Mouse (Mus musculus) heart, embryonic 12.5 days (tissue): ENCODE measurements around the gene Gja5. TPM values are rescaled to one million over a fixed set of nuclear protein-coding genes. Genes with fewer than 3 reads are reported as not detected.
"Not testable (repeated sequence)": the region's sequence is repeated elsewhere in the genome, so short reads cannot be mapped to it uniquely, and the experiment has no call there.

Experiments used
- ATAC-seq: fragments of 200-750 bp; cut with Nextera tagmentation; 2 replicates; pipeline ENCODE4 v1.8.0; 2017; ENCODE audit warnings: moderate TSS enrichment, moderate library complexity; ENCODE audit not compliant: insufficient number of reproducible peaks, low FRiP score
- H3K27ac ChIP-seq: fragments of 300-500 bp; sonication (generic); 2 replicates; pipeline ENCODE4 v1.5.1; 2016; ENCODE audit warnings: mild to moderate bottlenecking, moderate library complexity; ENCODE audit not compliant: poor library complexity, severe bottlenecking
- H3K27me3 ChIP-seq: fragments of 300-500 bp; sonication (generic); replicated peaks from 2 replicates; pipeline ENCODE4 v1.6.1; 2016; ENCODE audit warnings: mild to moderate bottlenecking, moderate library complexity
- H3K36me3 ChIP-seq: fragments of 300-500 bp; sonication (generic); 2 replicates; pipeline ENCODE4 v1.6.1; 2016; ENCODE audit warnings: mild to moderate bottlenecking, moderate library complexity
- H3K4me1 ChIP-seq: fragments of 300-500 bp; sonication (generic); replicated peaks from 2 replicates; pipeline ENCODE4 v1.6.1; 2016; ENCODE audit warnings: mild to moderate bottlenecking
- H3K4me2 ChIP-seq: fragments of 300-500 bp; sonication (generic); 2 replicates; pipeline ENCODE4 v1.6.1; 2016; ENCODE audit warnings: mild to moderate bottlenecking, moderate library complexity
- H3K4me3 ChIP-seq: fragments of 300-500 bp; sonication (generic); 2 replicates; pipeline ENCODE4 v1.5.1; 2016; ENCODE audit warnings: mild to moderate bottlenecking
- H3K9ac ChIP-seq: fragments of 300-500 bp; sonication (generic); 2 replicates; pipeline ENCODE4 v1.6.1; 2016; ENCODE audit warnings: mild to moderate bottlenecking, moderate library complexity
- H3K9me3 ChIP-seq: fragments of 300-500 bp; sonication (generic); replicated peaks from 2 replicates; pipeline ENCODE4 v1.6.1; 2016; ENCODE audit warnings: mild to moderate bottlenecking, moderate library complexity
- WGBS: fragments of 180-500 bp; shearing (Covaris S2); methylation state at CpG from one replicate; pipeline ENCODE4 v1.1.7; 2016; 5-methylcytosine and 5-hydroxymethylcytosine counted together
- polyA plus RNA-seq: library from polyadenylated mRNA; unstranded; fragments of >200 nt; fragmentation: Nextera tagmentation; extraction: Ambion mirVana; gene quantifications from 2 replicates; pipeline ENCODE4 v1.2.1, GENCODE M21; 2016

The Gja5 gene
- polyA plus RNA-seq, 1 experiment from 2014 or later = 151 TPM

DNA sequence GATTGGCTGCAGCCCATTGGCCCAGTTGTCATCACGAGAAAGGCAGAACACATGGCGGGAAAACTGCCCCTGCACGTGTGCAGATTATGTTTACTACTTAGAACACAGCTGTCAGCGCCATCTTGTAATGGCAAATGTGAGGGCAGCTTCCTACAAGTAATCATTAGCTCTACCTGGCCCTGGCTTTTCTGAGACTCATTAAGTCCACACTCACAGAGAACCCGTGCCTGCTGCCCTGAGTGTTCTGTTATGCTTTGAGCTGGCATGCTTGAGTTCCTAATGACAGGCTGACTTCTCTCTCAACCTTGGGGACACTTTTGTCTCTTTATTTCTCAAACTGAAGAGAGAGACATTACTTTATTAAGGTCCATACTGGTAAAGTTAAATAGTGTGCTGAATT is 199.5 kb downstream of the Gja5 start:
- not testable (repeated sequence) for H3K9me3 ChIP-seq, H3K27me3 ChIP-seq, H3K36me3 ChIP-seq, H3K4me3 ChIP-seq, H3K4me2 ChIP-seq, ATAC-seq, H3K27ac ChIP-seq, H3K9ac ChIP-seq
- WGBS = 75% methylated on average over 4 of the region's 5 CpGs
- peaks cover 24% of the 10 kb centered on the region for H3K4me1 ChIP-seq

DNA sequence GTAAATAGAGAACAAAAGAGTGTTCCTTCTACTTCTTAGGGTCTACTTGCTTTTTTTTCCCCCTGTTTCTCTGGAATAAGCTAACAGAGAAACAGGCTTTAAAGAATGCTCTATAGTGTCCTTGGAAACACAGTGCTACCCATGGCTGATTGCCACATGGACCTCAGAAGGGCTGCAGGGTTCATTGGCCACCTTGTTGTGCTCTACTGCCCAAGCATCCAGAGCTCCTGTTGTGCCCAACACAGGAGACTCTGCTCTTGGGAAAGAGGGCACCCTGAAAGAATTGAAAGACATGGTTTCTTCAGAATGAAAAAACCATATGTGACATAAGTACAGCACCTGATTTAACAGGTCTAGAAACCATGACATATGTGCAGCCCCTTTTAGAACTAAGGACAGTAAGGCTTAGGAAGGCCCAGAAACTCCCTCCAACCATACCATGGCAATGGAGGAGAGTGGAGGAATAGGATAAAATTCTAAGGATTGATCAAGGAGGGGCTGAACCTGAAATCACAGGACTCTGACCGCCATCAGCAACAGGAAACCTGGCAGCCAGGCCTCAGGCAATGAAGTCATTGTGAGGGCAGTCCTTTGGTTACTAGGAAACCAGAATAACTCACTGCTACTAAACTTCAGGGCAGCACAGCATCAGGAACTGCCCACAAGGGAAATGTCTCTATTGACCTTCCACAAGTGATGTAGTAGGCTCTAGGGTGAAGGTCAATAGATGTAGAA is 200.4 kb downstream of the Gja5 start:
- no peaks in the 10 kb centered on the region for H3K27me3 ChIP-seq
- 59% methylated on average over 1 of the region's 1 CpGs for WGBS
- ATAC-seq = no peak
- no peak overlapping the region for H3K4me3 ChIP-seq
- no peaks in the 10 kb centered on the region for H3K36me3 ChIP-seq
- no peak overlapping the region for H3K4me2 ChIP-seq
- no peaks in the 10 kb centered on the region; the same call in 1 of the 2 replicates for H3K9me3 ChIP-seq
- H3K4me1 ChIP-seq = peaks cover 21% of the 10 kb centered on the region
- no peak overlapping the region for H3K9ac ChIP-seq
- no peak overlapping the region for H3K27ac ChIP-seq

DNA sequence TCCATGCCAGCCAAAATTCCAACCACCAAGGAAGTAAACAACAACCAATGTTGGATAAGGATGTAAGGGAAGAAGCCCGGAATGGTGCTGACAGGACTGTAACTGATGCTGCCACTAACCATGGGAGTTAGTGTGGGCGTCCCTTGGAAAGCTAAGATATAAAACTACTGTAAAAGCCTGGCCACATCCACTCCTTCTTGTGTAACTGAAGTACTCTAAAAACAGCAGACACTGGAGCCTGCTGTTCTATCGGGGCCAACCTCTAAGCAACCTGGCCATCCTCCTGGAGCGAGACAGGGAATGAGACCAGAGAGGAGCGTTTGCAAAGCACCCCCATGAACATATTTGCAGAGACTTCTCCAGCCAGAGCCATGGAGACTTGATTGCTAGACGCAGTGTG is 213.0 kb downstream of the Gja5 start:
- Histone ChIP-seq H3K27ac (no peak overlapping the region), H3K36me3 (no peaks in the 10 kb centered on the region), H3K4me3 (no peak overlapping the region), H3K27me3 (no peaks in the 10 kb centered on the region), H3K4me2 (no peak overlapping the region), H3K9ac (no peak overlapping the region), H3K9me3 (peaks cover 11% of the 10 kb centered on the region; the same call in 1 of the 2 replicates), H3K4me1 (no peaks in the 10 kb centered on the region)
- no peak for ATAC-seq
- 66% methylated on average over 6 of the region's 6 CpGs for WGBS

DNA sequence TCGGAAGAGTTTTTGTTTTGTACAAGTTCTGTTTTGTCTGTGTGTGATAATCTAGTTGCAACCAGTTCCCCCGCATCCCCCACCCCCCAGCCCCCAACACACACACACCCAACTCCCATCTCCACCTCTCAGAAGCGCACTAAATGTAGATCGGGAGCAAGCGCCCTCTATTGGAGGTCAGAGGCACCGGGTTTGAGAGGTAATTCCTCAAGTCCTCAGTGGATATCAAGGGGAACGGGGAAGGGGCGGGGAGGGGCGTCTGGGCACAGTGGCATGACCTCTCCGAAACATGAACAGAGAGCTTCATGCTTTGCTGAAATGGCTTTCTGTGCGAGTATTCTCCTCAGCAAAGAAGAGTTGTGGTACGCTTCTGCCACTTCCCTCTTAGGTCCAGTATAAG is 213.8 kb downstream of the Gja5 start:
- H3K27me3 ChIP-seq = no peaks in the 10 kb centered on the region
- no peaks in the 10 kb centered on the region for H3K4me1 ChIP-seq
- H3K9me3 ChIP-seq = peaks cover 11% of the 10 kb centered on the region; the same call in 1 of the 2 replicates
- no peak overlapping the region for H3K9ac ChIP-seq
- H3K4me3 ChIP-seq = no peak overlapping the region
- ATAC-seq = no peak
- H3K4me2 ChIP-seq = no peak overlapping the region
- no peaks in the 10 kb centered on the region for H3K36me3 ChIP-seq
- 52% methylated on average over 12 of the region's 12 CpGs for WGBS
- H3K27ac ChIP-seq = no peak overlapping the region

DNA sequence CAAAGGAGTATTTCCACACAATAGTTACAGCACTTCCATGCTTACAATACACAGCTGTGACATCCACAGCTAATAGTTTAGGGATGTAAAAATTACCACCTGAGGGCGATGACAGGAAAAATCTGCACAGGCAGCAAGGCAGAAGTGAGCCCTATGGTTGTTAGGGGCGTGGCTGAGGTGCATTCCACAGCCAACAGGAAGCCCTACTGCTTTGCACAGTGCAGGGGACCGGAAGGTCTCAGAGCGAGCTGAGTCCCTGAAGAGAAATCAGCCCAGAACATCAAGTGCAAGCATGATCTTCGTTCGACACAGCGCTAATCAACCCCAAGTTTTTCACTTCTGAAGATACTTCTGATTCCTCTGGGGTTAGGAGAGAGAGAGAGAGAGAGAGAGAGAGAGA is 219.7 kb downstream of the Gja5 start:
- H3K4me1 ChIP-seq = no peaks in the 10 kb centered on the region; the same call in 1 of the 2 replicates
- no peak overlapping the region for H3K9ac ChIP-seq
- ATAC-seq = no peak
- WGBS = 29% methylated on average over 7 of the region's 7 CpGs
- no peak overlapping the region for H3K27ac ChIP-seq
- H3K9me3 ChIP-seq = peaks cover 5% of the 10 kb centered on the region; the same call in 1 of the 2 replicates
- no peaks in the 10 kb centered on the region for H3K27me3 ChIP-seq
- no peaks in the 10 kb centered on the region for H3K36me3 ChIP-seq
- peak overlapping the region; percentile 27; the same call in 1 of the 2 replicates for H3K4me2 ChIP-seq
- H3K4me3 ChIP-seq = no peak overlapping the region

Other genes starting within 250 kb of the Gja5 start
- gene Ankrd35, start 234.6 kb upstream of the Gja5 start, polyA plus RNA-seq = 0.17 and 0.23 TPM in 2 replicates
- gene Pias3, start 208.3 kb upstream of the Gja5 start, polyA plus RNA-seq = 42.0 and 43.3 TPM in 2 replicates
- gene Nudt17, start 196.1 kb upstream of the Gja5 start, polyA plus RNA-seq = 6.2 and 6.9 TPM in 2 replicates
- gene Polr3c, start 177.1 kb upstream of the Gja5 start, polyA plus RNA-seq = 27.6 and 32.5 TPM in 2 replicates
- 54.5 and 56.5 TPM in 2 replicates for gene Rnf115, start 177.0 kb upstream of the Gja5 start, polyA plus RNA-seq
- gene Pdzk1, start 75.4 kb upstream of the Gja5 start, polyA plus RNA-seq = 0.36 TPM in 1 of 2 replicates, not detected in the other
- 0.08 TPM in 1 of 2 replicates, not detected in the other for gene Cd160, start 75.3 kb upstream of the Gja5 start, polyA plus RNA-seq
- gene Gpr89, start 653 bp downstream of the Gja5 start, polyA plus RNA-seq = 27.6 and 32.3 TPM in 2 replicates
- not detected in 2 replicates for gene Gja8, start 21.3 kb downstream of the Gja5 start, polyA plus RNA-seq